Mouse (Mus musculus) liver, embryonic 16.5 days (tissue): ENCODE data around the gene Nsfl1c. TPM values are rescaled to one million over a fixed set of nuclear protein-coding genes. Genes with fewer than 3 reads are reported as not detected.

Experiments
- ATAC-seq: fragments of 200-750 bp; cut with Nextera tagmentation; 2 replicates; pipeline ENCODE4 v1.8.0; 2017; ENCODE audit warnings: low read depth, mild to moderate bottlenecking, moderate number of reproducible peaks, moderate library complexity
- H3K27ac ChIP-seq: fragments of 300-500 bp; sonication (generic); 2 replicates; pipeline ENCODE4 v1.5.1; 2014; ENCODE audit warnings: mild to moderate bottlenecking, low read length
- H3K27me3 ChIP-seq: fragments of 300-500 bp; sonication (generic); 2 replicates; pipeline ENCODE4 v1.6.1; 2014; ENCODE audit warnings: low read depth, low read length, mixed read lengths; ENCODE audit not compliant: control insufficient read depth, insufficient read depth
- H3K36me3 ChIP-seq: fragments of 300-500 bp; sonication (generic); 2 replicates; pipeline ENCODE4 v1.6.1; 2014; ENCODE audit warnings: mild to moderate bottlenecking; ENCODE audit not compliant: control insufficient read depth, insufficient read depth
- H3K4me1 ChIP-seq: fragments of 300-500 bp; sonication (generic); 2 replicates; pipeline ENCODE4 v1.6.1; 2014; ENCODE audit warnings: low read depth, low read length, mixed read lengths; ENCODE audit not compliant: control insufficient read depth
- H3K4me2 ChIP-seq: fragments of 300-500 bp; sonication (generic); 2 replicates; pipeline ENCODE4 v1.6.1; 2014; ENCODE audit warnings: low read depth, low read length, mixed read lengths
- H3K4me3 ChIP-seq: fragments of 300-500 bp; sonication (generic); 2 replicates; pipeline ENCODE4 v1.5.1; 2014; ENCODE audit warnings: low read depth, mild to moderate bottlenecking, low read length
- H3K9ac ChIP-seq: fragments of 300-500 bp; sonication (generic); 2 replicates; pipeline ENCODE4 v1.6.1; 2014; ENCODE audit warnings: low read depth, low read length
- H3K9me3 ChIP-seq: fragments of 300-500 bp; sonication (generic); replicated peaks from 2 replicates; pipeline ENCODE4 v1.6.1; 2016; ENCODE audit warnings: low read length; ENCODE audit not compliant: control insufficient read depth
- WGBS: fragments of 180-500 bp; shearing (Covaris S2); extraction: QIAGEN DNeasy Blood & Tissue Kit; methylation state at CpG from one replicate; pipeline ENCODE4 v1.1.7; 2014; ENCODE audit not compliant: insufficient replicate concordance; 5-methylcytosine and 5-hydroxymethylcytosine counted together
- polyA plus RNA-seq: library from polyadenylated mRNA; unstranded; fragments of >200 nt; fragmentation: Nextera tagmentation; extraction: Ambion mirVana; gene quantifications from 2 replicates; pipeline ENCODE4 v1.2.1, GENCODE M21; 2015

Gene Nsfl1c
- polyA plus RNA-seq, 1 experiment from 2014 or later: 54.7 TPM

DNA sequence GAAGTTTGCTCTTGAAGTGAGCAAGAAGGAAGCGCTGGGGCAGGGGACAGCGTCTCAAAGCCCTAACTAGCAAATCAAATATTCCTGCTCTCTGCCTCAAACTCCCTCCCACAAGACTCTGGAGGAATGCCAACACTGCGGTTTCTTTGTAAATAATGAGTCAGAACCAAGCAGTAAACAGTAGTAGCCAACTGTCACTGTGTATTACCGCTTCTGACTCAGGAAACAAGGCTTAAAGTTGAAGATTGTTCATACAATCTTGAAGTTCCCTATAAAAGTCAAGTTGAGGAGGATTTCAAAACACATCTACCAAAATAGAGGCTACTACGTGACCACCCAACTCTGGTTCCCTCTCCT, 42.6 kb downstream of the Nsfl1c start:
- 36% methylated on average over 5 of the region's 5 CpGs for WGBS
- no peak overlapping the region for H3K9ac ChIP-seq
- H3K36me3 ChIP-seq: no peaks in the 10 kb centered on the region
- no peaks in the 10 kb centered on the region for H3K9me3 ChIP-seq
- H3K27ac ChIP-seq: no peak overlapping the region
- no peak for ATAC-seq
- H3K4me2 ChIP-seq: no peak overlapping the region
- H3K27me3 ChIP-seq: no peaks in the 10 kb centered on the region
- peaks cover 5% of the 10 kb centered on the region; the same call in 1 of the 2 replicates for H3K4me1 ChIP-seq
- H3K4me3 ChIP-seq: no peak overlapping the region

DNA sequence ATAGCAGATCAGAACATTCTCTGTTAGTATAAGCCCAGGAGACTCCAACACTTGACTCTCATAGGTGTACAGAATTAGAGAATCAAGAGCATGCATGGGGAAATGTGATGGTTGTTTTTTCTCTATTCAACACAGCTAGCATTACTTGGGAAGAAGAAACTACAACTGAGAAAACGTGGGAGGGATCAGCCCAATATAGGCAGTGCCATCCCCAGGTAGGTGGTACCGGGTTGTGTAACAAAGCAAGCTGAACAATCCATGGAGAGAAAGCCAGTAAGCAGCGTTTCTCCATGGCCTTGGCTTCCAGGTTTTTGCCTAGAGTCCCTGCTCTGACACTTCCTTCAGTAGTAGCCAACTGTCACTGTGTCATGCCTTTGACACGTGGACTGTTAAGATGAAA, 44.7 kb downstream of the Nsfl1c start:
- 48% methylated on average over 4 of the region's 4 CpGs for WGBS

DNA sequence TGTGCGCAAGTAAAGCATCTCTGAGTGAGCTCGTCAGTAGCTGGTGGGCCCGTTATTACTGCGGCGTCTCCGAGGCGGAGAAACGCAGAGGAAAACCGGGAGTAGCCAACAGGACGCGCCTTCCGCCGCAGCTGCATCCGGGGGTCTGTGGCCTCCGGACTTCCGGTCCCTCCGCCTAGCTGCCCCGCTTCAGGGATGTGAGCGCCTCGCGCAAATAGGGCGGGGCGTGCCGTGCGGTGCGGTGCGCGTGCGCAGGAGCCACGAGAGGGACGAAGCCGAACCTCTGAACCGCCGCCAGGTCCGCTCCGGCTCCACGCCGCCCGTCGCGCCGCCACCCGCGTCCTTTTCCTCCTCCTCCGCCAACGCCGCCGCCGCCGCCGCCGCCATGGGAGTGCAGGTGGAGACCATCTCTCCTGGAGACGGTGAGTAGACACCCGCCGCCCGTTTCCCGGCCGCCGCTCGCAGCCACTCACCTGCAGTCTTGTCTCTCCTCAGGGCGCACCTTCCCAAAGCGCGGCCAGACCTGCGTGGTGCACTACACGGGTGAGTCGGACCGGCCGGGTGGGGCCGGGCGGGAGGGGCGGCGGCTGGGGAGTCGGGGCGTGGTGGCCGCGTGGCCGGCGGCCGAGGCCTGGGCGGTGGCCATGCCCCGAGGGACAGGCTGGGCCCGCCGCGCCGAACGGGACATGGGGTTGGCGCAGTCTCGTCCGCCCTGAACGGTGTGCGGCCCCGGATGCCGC, 48.5 kb downstream of the Nsfl1c start, which contains the start of gene Fkbp1a:
Gene Fkbp1a (plus strand): TSS at position 161 of the 740 bp plus-strand sequence.
- under 1% methylated on average over 82 of the region's 93 CpGs for WGBS
- H3K9me3 ChIP-seq: no peaks in the 10 kb centered on the region
- ATAC-seq: peak; percentile 94
- H3K27me3 ChIP-seq: no peaks in the 10 kb centered on the region
- peak within 1 kb of the TSS; percentile 92 for H3K4me2 ChIP-seq
- H3K4me1 ChIP-seq: peaks cover 9% of the 10 kb centered on the region
- H3K27ac ChIP-seq: peak within 1 kb of the TSS; percentile 80
- H3K36me3 ChIP-seq: no peaks in the 10 kb centered on the region
- H3K9ac ChIP-seq: peak within 1 kb of the TSS; percentile 78
- peak within 1 kb of the TSS; percentile 74 for H3K4me3 ChIP-seq

More for the DNA sequence above, 44.7 kb downstream of the Nsfl1c start:
- Histone ChIP-seq H3K27ac (no peak overlapping the region), H3K4me3 (no peak overlapping the region), H3K4me2 (no peak overlapping the region), H3K4me1 (peaks cover 11% of the 10 kb centered on the region), H3K9ac (no peak overlapping the region), H3K27me3 (no peaks in the 10 kb centered on the region), H3K9me3 (no peaks in the 10 kb centered on the region), H3K36me3 (no peaks in the 10 kb centered on the region)
- no peak for ATAC-seq

DNA sequence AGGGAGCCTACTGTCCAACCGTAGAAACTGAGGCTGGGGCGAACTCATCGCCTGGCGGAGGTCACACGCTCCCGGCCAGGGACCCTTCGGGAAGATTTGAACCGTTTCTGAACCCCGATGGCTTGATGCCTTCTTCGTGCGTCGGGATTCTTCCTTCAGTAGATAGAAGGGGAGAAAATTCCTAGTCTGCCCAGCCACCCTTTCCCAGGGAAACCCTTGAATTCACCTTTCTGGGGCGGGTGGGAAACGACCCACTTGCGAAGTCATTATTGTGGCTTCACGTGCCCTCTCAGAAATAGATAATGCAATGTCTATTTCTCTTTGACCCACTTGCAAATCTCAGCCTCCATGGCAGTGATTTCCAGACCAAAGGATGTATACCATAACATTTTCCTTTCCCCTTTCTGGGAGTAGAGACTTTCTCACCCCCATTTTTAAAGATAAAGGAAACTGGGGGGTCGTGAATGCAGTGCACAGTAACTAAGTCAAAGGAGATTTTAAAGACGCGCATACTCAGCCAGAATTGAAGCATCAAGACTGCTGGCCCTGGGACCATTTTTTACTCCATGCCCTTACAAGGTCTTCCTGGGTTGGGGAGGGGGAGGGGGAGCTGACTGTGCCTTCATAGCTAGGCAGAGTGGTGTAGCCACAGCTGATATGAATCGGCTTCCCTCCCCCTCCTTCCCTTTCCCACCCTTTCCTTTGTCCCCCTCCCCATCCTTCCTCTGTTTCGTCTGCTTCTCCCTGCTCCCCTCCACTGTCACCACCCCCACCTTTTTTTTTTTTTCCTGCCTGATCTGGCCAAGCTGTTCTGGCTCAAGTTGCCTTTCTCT, 49.3 kb downstream of the Nsfl1c start:
- Histone ChIP-seq H3K27me3 (no peaks in the 10 kb centered on the region), H3K4me1 (peaks cover 9% of the 10 kb centered on the region), H3K9ac (peak overlapping the region; percentile 78), H3K27ac (peak overlapping the region; percentile 80), H3K9me3 (no peaks in the 10 kb centered on the region), H3K4me2 (peak overlapping the region; percentile 92), H3K36me3 (no peaks in the 10 kb centered on the region), H3K4me3 (peak overlapping the region; percentile 74)
- no peak for ATAC-seq
- 2% methylated on average over 19 of the region's 21 CpGs for WGBS

DNA sequence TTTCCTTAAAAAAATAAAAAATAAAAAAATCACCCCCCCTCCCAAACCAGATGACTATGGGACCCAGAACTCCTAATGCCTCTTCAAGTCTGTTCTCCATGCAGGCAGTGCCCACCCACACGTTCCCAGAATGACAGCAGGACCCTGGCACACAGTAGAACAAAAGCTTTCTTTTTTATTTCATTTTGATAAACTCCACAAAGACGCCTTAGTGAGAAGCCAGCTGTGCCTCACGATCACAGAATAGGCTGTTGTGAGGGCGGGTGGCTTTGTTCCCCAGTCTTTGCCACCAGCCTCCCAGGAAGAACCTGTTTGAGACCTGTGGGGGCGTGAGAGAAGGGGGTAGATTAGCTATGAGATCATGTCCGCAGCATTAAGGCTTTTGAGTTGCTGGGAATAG, 50.7 kb downstream of the Nsfl1c start:
- ATAC-seq: no peak
- no peaks in the 10 kb centered on the region for H3K9me3 ChIP-seq
- no peak overlapping the region for H3K9ac ChIP-seq
- no peak overlapping the region for H3K27ac ChIP-seq
- H3K4me2 ChIP-seq: no peak overlapping the region
- 59% methylated on average over 6 of the region's 6 CpGs for WGBS
- H3K4me1 ChIP-seq: peaks cover 9% of the 10 kb centered on the region
- no peak overlapping the region for H3K4me3 ChIP-seq
- H3K36me3 ChIP-seq: no peaks in the 10 kb centered on the region
- no peaks in the 10 kb centered on the region for H3K27me3 ChIP-seq

DNA sequence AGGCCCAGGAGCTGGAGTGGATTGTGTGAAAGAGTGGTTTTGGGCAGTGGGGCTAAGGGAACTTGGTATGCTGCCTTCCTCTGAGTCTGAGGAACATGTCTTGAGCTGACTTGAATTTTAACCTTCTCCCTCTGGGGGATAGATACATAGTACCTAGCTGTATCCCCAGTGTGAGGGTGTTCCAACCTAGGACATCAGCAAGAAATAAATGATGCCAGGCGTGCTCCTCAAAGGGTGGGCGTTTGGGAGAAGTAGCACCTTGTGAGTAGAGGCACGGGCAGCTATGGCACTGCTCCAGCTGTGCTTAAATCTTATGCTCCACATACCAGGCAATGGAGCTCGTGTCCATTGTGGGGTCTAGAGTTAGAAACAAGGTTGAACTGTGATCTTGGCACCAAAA, 52.6 kb downstream of the Nsfl1c start:
- no peak for ATAC-seq
- Histone ChIP-seq H3K4me2 (no peak overlapping the region), H3K27ac (no peak overlapping the region), H3K4me1 (peaks cover 6% of the 10 kb centered on the region), H3K4me3 (no peak overlapping the region), H3K9me3 (no peaks in the 10 kb centered on the region), H3K27me3 (no peaks in the 10 kb centered on the region), H3K36me3 (no peaks in the 10 kb centered on the region), H3K9ac (no peak overlapping the region)
- WGBS: 58% methylated on average over 4 of the region's 4 CpGs

DNA sequence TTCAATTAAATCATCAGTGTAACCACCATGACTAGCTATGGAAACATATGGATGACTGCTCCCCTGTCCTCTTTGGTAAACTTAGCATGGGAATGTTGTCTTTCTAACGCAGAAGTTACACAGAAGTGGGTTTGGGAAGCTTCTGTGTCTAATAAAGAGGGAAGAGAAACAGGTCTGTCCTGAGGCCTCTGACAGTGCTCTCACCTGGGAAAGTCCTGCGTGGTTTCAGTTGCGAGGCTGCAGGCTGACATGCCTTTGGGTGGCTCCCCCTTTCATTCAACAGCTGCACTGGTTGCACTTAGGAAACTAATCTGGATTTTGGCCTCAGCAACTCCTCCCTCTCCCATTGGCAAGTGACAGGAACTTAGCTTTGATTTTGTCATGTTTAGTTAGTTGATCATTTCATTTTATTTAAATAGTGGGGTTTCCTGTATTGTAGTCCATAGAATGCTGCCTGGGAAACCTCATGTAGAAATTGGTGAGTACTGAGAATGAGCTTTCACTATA, 55.7 kb downstream of the Nsfl1c start:
- H3K27me3 ChIP-seq: no peaks in the 10 kb centered on the region
- WGBS: 80% methylated on average over 3 of the region's 3 CpGs
- no peak overlapping the region for H3K4me2 ChIP-seq
- ATAC-seq: no peak
- no peaks in the 10 kb centered on the region; the same call in 1 of the 2 replicates for H3K36me3 ChIP-seq
- H3K9ac ChIP-seq: no peak overlapping the region
- H3K4me3 ChIP-seq: no peak overlapping the region
- H3K27ac ChIP-seq: no peak overlapping the region
- no peaks in the 10 kb centered on the region for H3K9me3 ChIP-seq
- H3K4me1 ChIP-seq: no peaks in the 10 kb centered on the region
